Mouse (Mus musculus): ENCODE measurements at regions not wholly inside any gene's neighbourhood (a gene's known extent, or its start where the extent isn't known, plus 50 kb on each side); places are given as distances from the start of the nearest gene placed in this dataset.
A peak's percentile ranks its signal among the peaks of the same experiment; 100 is the strongest.
"Not testable (repeated sequence)": the region's sequence is repeated elsewhere in the genome, so short reads cannot be mapped to it uniquely, and the experiment has no call there.

GRCm38 (mm10) chr6:37750271-37750670, 120.3 kb upstream of the Trim24 start:
- DNase-seq: no peak

- no peak for DNase-seq
Measured at GRCm38 (mm10) chr6:37751701-37752100, 118.9 kb upstream of the Trim24 start.

- not testable (repeated sequence) for DNase-seq
Measured at GRCm38 (mm10) chr6:37761003-37761402, 109.6 kb upstream of the Trim24 start.

- DNase-seq: no peak
Measured at GRCm38 (mm10) chr6:37763036-37763435, 107.6 kb upstream of the Trim24 start.

GRCm38 (mm10) chr6:37767690-37768089, 102.9 kb upstream of the Trim24 start:
- no peak for DNase-seq

GRCm38 (mm10) chr6:37773294-37773693, 97.3 kb upstream of the Trim24 start:
- no peak for DNase-seq

GRCm38 (mm10) chr6:37775151-37775550, 95.5 kb upstream of the Trim24 start:
- no peak for DNase-seq

- no peak for DNase-seq
Measured at GRCm38 (mm10) chr6:37779893-37780292, 90.7 kb upstream of the Trim24 start.

- no peak for DNase-seq
Measured at GRCm38 (mm10) chr6:37781894-37782293, 88.7 kb upstream of the Trim24 start.

- not testable (repeated sequence) for DNase-seq
Measured at GRCm38 (mm10) chr6:37785280-37785679, 85.3 kb upstream of the Trim24 start.

GRCm38 (mm10) chr6:37785741-37786140, 84.9 kb upstream of the Trim24 start:
- no peak for DNase-seq

GRCm38 (mm10) chr6:37787858-37788257, 82.8 kb upstream of the Trim24 start:
- not testable (repeated sequence) for DNase-seq

- DNase-seq: no peak
Measured at GRCm38 (mm10) chr6:37790878-37791277, 79.7 kb upstream of the Trim24 start.

GRCm38 (mm10) chr6:37794211-37794610, 76.4 kb upstream of the Trim24 start:
- no peak for DNase-seq

GRCm38 (mm10) chr6:37795001-37795400, 75.6 kb upstream of the Trim24 start:
- no peak for DNase-seq

GRCm38 (mm10) chr6:37803231-37803630, 67.4 kb upstream of the Trim24 start:
- DNase-seq: no peak

- not testable (repeated sequence) for DNase-seq
Measured at GRCm38 (mm10) chr6:37805896-37806295, 64.7 kb upstream of the Trim24 start.

GRCm38 (mm10) chr6:37806529-37807191, 64.0 kb upstream of the Trim24 start:
- not testable (repeated sequence) for DNase-seq

GRCm38 (mm10) chr6:37815218-37815617, 55.4 kb upstream of the Trim24 start:
- DNase-seq: peak; percentile 5

All from cerebellum, adult 8-10 months (tissue).